ENCODE assay signal across 8 mouse cellular contexts in the genomic region with DNA sequence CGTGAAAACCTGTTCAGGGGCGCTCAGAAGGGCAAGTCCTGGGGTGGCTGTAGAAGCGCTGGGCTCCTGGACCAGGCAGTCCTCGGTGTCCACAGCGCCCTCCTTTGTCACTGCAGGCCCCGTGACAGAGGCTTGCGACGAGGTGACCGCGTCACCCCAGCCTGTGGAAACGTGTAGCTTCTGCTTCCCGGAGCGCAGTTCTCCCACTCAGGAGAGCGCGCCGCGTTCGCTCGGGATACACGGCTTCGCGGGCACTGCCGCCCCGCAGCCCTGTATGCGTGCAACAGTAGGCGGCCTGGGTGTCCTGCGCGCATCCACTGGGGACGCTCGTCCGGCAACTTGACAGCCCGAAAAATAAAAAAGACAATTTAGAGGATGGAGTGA. TPM values are rescaled to one million over a fixed set of nuclear protein-coding genes. Genes with fewer than 3 reads are reported as not detected.
DNase-seq lines count a peak whose midpoint lies in the region; ATAC-seq and TF ChIP-seq lines count a peak whose summit lies in the region.

No protein-coding gene starts in this region.

- peak; percentile 46 for DNase-seq in lung, embryonic 14.5 days
- DNase-seq in lung, adult 2 months = no peak
- peak; percentile 48 to 73 for DNase-seq in cerebellum, postnatal 14 days
- DNase-seq in thymus, postnatal 4 days = no peak
- DNase-seq in thymus, adult 18-20 months = no peak

- H3K27me3 ChIP-seq in lung, embryonic 14.5 days (ENCODE audit: insufficient read depth, low read length) = peaks cover 8% of the 10 kb centered on the region
- H3K27me3 ChIP-seq in heart, embryonic 15.5 days = peaks cover 16% of the 10 kb centered on the region; the same call in 1 of the 2 replicates
- H3K27me3 ChIP-seq in limb, embryonic 15.5 days = peaks cover 29% of the 10 kb centered on the region
- H3K27me3 ChIP-seq in neural tube, embryonic 13.5 days = peaks cover 14% of the 10 kb centered on the region

- H3K4me3 ChIP-seq in lung, embryonic 14.5 days (ENCODE audit: low read depth, low read length) = peak overlapping the region; percentile 35
- no peak overlapping the region for H3K4me3 ChIP-seq in lung, adult 2 months (replicated peaks; ENCODE audit: extremely low read depth, low read depth, low read length)
- H3K4me3 ChIP-seq in heart, embryonic 15.5 days = peak overlapping the region; percentile 49
- H3K4me3 ChIP-seq in limb, embryonic 15.5 days = peak overlapping the region; percentile 33
- peak overlapping the region; percentile 40 for H3K4me3 ChIP-seq in neural tube, embryonic 13.5 days

- no peaks in the 10 kb centered on the region for H3K4me1 ChIP-seq in lung, embryonic 14.5 days (ENCODE audit: insufficient read depth)
- H3K4me1 ChIP-seq in lung, adult 2 months (ENCODE audit: control insufficient read depth, insufficient read depth, low read length) = 0 out of 2 replicates have a peak, but pooled peaks cover 3% of the 10 kb centered on the region
- H3K4me1 ChIP-seq in heart, embryonic 15.5 days (replicated peaks) = peaks cover 15% of the 10 kb centered on the region
- peaks cover 10% of the 10 kb centered on the region for H3K4me1 ChIP-seq in limb, embryonic 15.5 days
- H3K4me1 ChIP-seq in neural tube, embryonic 13.5 days (replicated peaks) = peaks cover 13% of the 10 kb centered on the region

- TF ChIP-seq POLR2A in lung, adult 2 months (IDR thresholded peaks at IDR 0.05; ENCODE audit: borderline replicate concordance, extremely low read depth, low read depth, low read length) = no peak

- no peaks in the 10 kb centered on the region for H3K9me3 ChIP-seq in lung, embryonic 14.5 days (ENCODE audit: low read depth, low read length)
- H3K9me3 ChIP-seq in heart, embryonic 15.5 days (replicated peaks) = no peaks in the 10 kb centered on the region
- no peaks in the 10 kb centered on the region for H3K9me3 ChIP-seq in limb, embryonic 15.5 days
- no peaks in the 10 kb centered on the region for H3K9me3 ChIP-seq in neural tube, embryonic 13.5 days

- 6% methylated on average over 32 of the region's 32 CpGs for WGBS in lung, embryonic 14.5 days
- WGBS in lung, adult 2 months = 24% methylated on average over 32 of the region's 32 CpGs
- 12% methylated on average over 32 of the region's 32 CpGs for WGBS in heart, embryonic 15.5 days
- 4% methylated on average over 32 of the region's 32 CpGs for WGBS in limb, embryonic 15.5 days
- 5% methylated on average over 32 of the region's 32 CpGs for WGBS in neural tube, embryonic 13.5 days

- ATAC-seq in lung, embryonic 14.5 days (ENCODE audit: insufficient read depth) = peak; percentile 62
- ATAC-seq in heart, embryonic 15.5 days (replicated peaks; ENCODE audit: insufficient number of reproducible peaks, insufficient read depth, low FRiP score, low read depth) = peak; percentile 43; the same call in 1 of the 2 replicates
- peak; percentile 26; the same call in 1 of the 2 replicates for ATAC-seq in limb, embryonic 15.5 days (ENCODE audit: insufficient number of reproducible peaks, low FRiP score, low TSS enrichment, low read depth)
- ATAC-seq in neural tube, embryonic 13.5 days (ENCODE audit: low read depth) = peak; percentile 62; the same call in 1 of the 2 replicates

- H3K36me3 ChIP-seq in lung, embryonic 14.5 days (ENCODE audit: insufficient read depth) = peaks cover 12% of the 10 kb centered on the region
- H3K36me3 ChIP-seq in heart, embryonic 15.5 days = peaks cover 11% of the 10 kb centered on the region
- peaks cover 9% of the 10 kb centered on the region for H3K36me3 ChIP-seq in limb, embryonic 15.5 days
- peaks cover 14% of the 10 kb centered on the region for H3K36me3 ChIP-seq in neural tube, embryonic 13.5 days

- H3K27ac ChIP-seq in lung, embryonic 14.5 days (ENCODE audit: low read depth) = no peak overlapping the region
- no peak overlapping the region for H3K27ac ChIP-seq in heart, embryonic 15.5 days
- no peak overlapping the region for H3K27ac ChIP-seq in limb, embryonic 15.5 days
- H3K27ac ChIP-seq in neural tube, embryonic 13.5 days (replicated peaks) = no peak overlapping the region

- H3K4me2 ChIP-seq in lung, embryonic 14.5 days = peak overlapping the region; percentile 70
- H3K4me2 ChIP-seq in heart, embryonic 15.5 days = peak overlapping the region; percentile 84
- peak overlapping the region; percentile 67 for H3K4me2 ChIP-seq in limb, embryonic 15.5 days
- H3K4me2 ChIP-seq in neural tube, embryonic 13.5 days = peak overlapping the region; percentile 71

- peak overlapping the region; percentile 40 for H3K9ac ChIP-seq in lung, embryonic 14.5 days
- peak overlapping the region; percentile 46 for H3K9ac ChIP-seq in heart, embryonic 15.5 days
- 0 out of 2 replicates have a peak overlapping the region, but pooled peaks have one; percentile 17 for H3K9ac ChIP-seq in limb, embryonic 15.5 days
- peak overlapping the region; percentile 62 for H3K9ac ChIP-seq in neural tube, embryonic 13.5 days

- TF ChIP-seq CTCF in lung, embryonic 14.5 days (IDR thresholded peaks at IDR 0.05; ENCODE audit: low read depth) = peak; percentile 43
- no peak for TF ChIP-seq CTCF in lung, adult 2 months (IDR thresholded peaks at IDR 0.05; ENCODE audit: insufficient read depth, low read length)

RNA-seq across cellular contexts. Expression of gene Tnfrsf13b, which starts 20.7 kb away (rescaled TPM):
- 2.3 and 2.4 TPM in 2 replicates for polyA plus RNA-seq in lung, embryonic 14.5 days (2014; fragmentation: Nextera tagmentation; extraction: Ambion mirVana)
- polyA plus RNA-seq in lung, adult 2 months (2012; rRNA removed) = 26.2 and 26.4 TPM in 2 replicates
- 1.8 and 3.4 TPM in 2 replicates for polyA plus RNA-seq in heart, embryonic 15.5 days (2015; fragmentation: Nextera tagmentation; extraction: Ambion mirVana)
- polyA plus RNA-seq in limb, embryonic 15.5 days (2015; fragmentation: Nextera tagmentation; extraction: Ambion mirVana) = 2.3 and 2.7 TPM in 2 replicates
- 1.5 and 1.8 TPM in 2 replicates for polyA plus RNA-seq in neural tube, embryonic 13.5 days (2015; fragmentation: Nextera tagmentation; extraction: Ambion mirVana)

RNA-seq across cellular contexts. Expression of gene Usp22, which starts 27.6 kb away (rescaled TPM):
- polyA plus RNA-seq in lung, embryonic 14.5 days (2014; fragmentation: Nextera tagmentation; extraction: Ambion mirVana) = 163 and 167 TPM in 2 replicates
- 37.6 and 43.6 TPM in 2 replicates for polyA plus RNA-seq in lung, adult 2 months (2012; rRNA removed)
- polyA plus RNA-seq in heart, embryonic 15.5 days (2015; fragmentation: Nextera tagmentation; extraction: Ambion mirVana) = 60.7 and 79.1 TPM in 2 replicates
- 125 and 141 TPM in 2 replicates for polyA plus RNA-seq in limb, embryonic 15.5 days (2015; fragmentation: Nextera tagmentation; extraction: Ambion mirVana)
- 362 and 373 TPM in 2 replicates for polyA plus RNA-seq in neural tube, embryonic 13.5 days (2015; fragmentation: Nextera tagmentation; extraction: Ambion mirVana)

Comparison
In these comparisons a context has a peak if more than half of its experiments do, and no peak if none do; other contexts are left out.
1. DNase-seq: peak in lung, embryonic 14.5 days (single experiment) and cerebellum, postnatal 14 days (2 of 2); none in lung, adult 2 months (single experiment), thymus, postnatal 4 days (single experiment) and thymus, adult 18-20 months (0 of 2).
2. Peak in every context shown above with its lines, with median percentiles within 50 percentile points of each other: ATAC-seq, H3K4me2 ChIP-seq and H3K9ac ChIP-seq.